Mouse (Mus musculus) liver, adult 2 months (tissue): Measurements from ENCODE around the gene Gm2a. TPM values are rescaled to one million over a fixed set of nuclear protein-coding genes. Genes with fewer than 3 reads are reported as not detected.

Source experiments
- DNase-seq: peaks from one replicate; pipeline ENCODE4 v3.0.0-alpha.2; 2011; ENCODE audit warnings: low read depth, low spot score; ENCODE audit errors: extremely low read depth
- H3K27ac ChIP-seq: fragments of 200-500 bp; replicated peaks from 2 replicates; pipeline ENCODE4 v1.5.1; 2012; ENCODE audit warnings: low read depth, mild to moderate bottlenecking, control low read depth, inconsistent platforms, low read length; ENCODE audit not compliant: insufficient read depth
- H3K27me3 ChIP-seq: fragments of 200-500 bp; 2 replicates; pipeline ENCODE4 v1.6.1; 2012; ENCODE audit warnings: mild to moderate bottlenecking, moderate library complexity, low read length, inconsistent platforms; ENCODE audit not compliant: control insufficient read depth, insufficient read depth
- H3K36me3 ChIP-seq: fragments of 200-500 bp; 2 replicates; pipeline ENCODE4 v1.6.1; 2012; ENCODE audit warnings: low read length, inconsistent platforms; ENCODE audit not compliant: control insufficient read depth, insufficient read depth
- H3K4me1 ChIP-seq: fragments of 200-500 bp; 2 replicates; pipeline ENCODE4 v1.6.1; 2011; ENCODE audit warnings: low read length; ENCODE audit not compliant: control insufficient read depth, insufficient read depth
- H3K4me3 ChIP-seq: fragments of 200-500 bp; 2 replicates; pipeline ENCODE4 v1.5.1; 2011; ENCODE audit warnings: low read depth, mild to moderate bottlenecking, control low read depth, low read length, moderate library complexity; ENCODE audit not compliant: insufficient read depth
- H3K79me2 ChIP-seq: fragments of 200-500 bp; 2 replicates; pipeline ENCODE4 v1.6.1; 2012; ENCODE audit warnings: inconsistent platforms, mild to moderate bottlenecking, low read length, moderate library complexity; ENCODE audit not compliant: control insufficient read depth, insufficient read depth
- H3K9ac ChIP-seq: fragments of 200-500 bp; 2 replicates; pipeline ENCODE4 v1.6.1; 2012; ENCODE audit warnings: low read depth, mild to moderate bottlenecking, control low read depth, inconsistent platforms, low read length
- CTCF ChIP-seq: fragments of 200-500 bp; IDR thresholded peaks from 2 replicates; pipeline ENCODE4 v1.5.1; 2011; ENCODE audit warnings: low read depth, low read length, control low read depth
- POLR2A ChIP-seq: fragments of 200-500 bp; IDR thresholded peaks from 2 replicates; pipeline ENCODE4 v1.6.1; 2011; ENCODE audit warnings: low read length, control low read depth; ENCODE audit not compliant: insufficient read depth; ENCODE audit errors: extremely low read depth
- WGBS: fragments of 180-500 bp; shearing (Covaris S2); methylation state at CpG from one replicate; pipeline ENCODE4 v1.1.7; 2018; 5-methylcytosine and 5-hydroxymethylcytosine counted together
- polyA plus RNA-seq: library from polyadenylated mRNA; depleted of rRNA; stranded (reverse); fragments of >200 nt; gene quantifications from 2 replicates; pipeline ENCODE4 v1.2.3, GENCODE M21; 2012
- total RNA-seq: library from RNA; depleted of rRNA; stranded (reverse); fragments of >200 nt; gene quantifications from 2 replicates; pipeline ENCODE4 v1.2.3, GENCODE M21; 2014

The Gm2a gene
- total and polyA plus RNA-seq, 2 experiments = 41.1 to 73.6 TPM

DNA sequence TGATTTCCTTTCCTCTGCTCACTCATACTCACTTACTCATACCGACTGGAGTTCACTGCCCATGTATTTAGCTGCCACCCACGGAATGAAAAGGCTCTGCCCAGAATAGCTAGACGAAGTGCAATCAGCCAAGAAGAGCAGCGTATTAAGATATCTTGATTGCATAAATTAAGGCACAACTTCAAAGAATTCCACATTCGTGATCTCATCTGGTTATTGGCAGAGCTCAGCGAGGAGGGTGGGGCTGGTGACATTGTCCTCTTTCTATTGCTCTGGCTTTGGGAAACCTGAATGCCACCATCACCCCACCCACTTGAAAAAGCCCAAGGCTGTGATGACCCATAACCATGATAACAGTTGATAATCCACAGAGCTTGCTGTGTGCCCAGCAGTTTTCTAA is 30.0 kb downstream of the Gm2a start:
- no peak for DNase-seq
- Histone ChIP-seq H3K4me3 (no peak overlapping the region), H3K4me1 (no peaks in the 10 kb centered on the region), H3K27ac (no peak overlapping the region), H3K79me2 (no peaks in the 10 kb centered on the region), H3K36me3 (no peaks in the 10 kb centered on the region), H3K9ac (no peak overlapping the region), H3K27me3 (no peaks in the 10 kb centered on the region)
- TF ChIP-seq CTCF (no peak), POLR2A (no peak)
- 81% methylated on average over 6 of the region's 6 CpGs for WGBS

DNA sequence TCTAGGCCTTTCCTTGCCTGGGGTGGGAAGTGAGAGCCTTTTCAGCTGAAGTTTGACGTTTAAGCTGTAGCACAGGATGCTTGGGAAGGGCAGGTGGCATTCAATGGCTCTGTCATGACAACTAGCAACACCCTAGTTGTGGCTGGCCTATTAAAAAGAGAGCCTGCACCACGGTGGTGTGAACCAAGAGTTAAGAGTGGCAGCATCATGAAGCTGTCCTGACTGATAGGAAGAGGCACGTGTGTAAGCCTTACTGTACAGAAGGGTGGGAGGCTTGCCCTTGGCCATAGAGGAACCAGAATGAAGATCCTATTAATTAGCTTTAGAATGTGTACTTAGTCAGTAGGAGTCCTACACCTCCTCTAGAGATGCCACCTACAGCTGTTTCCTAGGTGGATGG is 30.5 kb downstream of the Gm2a start:
- Histone ChIP-seq H3K4me1 (no peaks in the 10 kb centered on the region), H3K9ac (no peak overlapping the region), H3K79me2 (no peaks in the 10 kb centered on the region), H3K4me3 (no peak overlapping the region), H3K27ac (no peak overlapping the region), H3K36me3 (no peaks in the 10 kb centered on the region), H3K27me3 (no peaks in the 10 kb centered on the region)
- 80% methylated on average over 3 of the region's 3 CpGs for WGBS
- no peak for TF ChIP-seq POLR2A
- TF ChIP-seq CTCF = no peak
- DNase-seq = no peak

- H3K27ac ChIP-seq = no peak overlapping the region
- no peak for TF ChIP-seq POLR2A
- no peak for TF ChIP-seq CTCF
- no peaks in the 10 kb centered on the region for H3K79me2 ChIP-seq
Measured at GRCm38 (mm10) chr11:55131077-55131742, 33.3 kb downstream of the Gm2a start.

DNA sequence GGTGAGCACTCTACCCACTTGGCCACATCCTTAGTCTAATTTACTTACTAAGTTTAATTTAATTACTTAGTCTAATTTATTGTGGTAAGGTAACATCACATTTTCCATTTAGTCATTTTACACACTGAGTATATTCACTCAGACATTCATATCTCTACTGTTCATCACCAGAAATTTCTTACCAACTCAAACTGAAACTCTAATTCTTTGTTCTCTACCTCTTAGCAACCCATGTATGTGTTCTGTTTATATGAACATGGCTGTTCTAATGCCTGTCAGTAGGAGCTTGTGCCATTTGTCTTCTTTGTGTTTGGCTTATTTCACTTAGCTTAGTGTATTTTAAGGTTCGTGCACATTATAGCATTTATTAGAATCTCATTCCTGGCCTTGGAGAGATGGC is 34.0 kb downstream of the Gm2a start:
- H3K27me3 ChIP-seq = no peaks in the 10 kb centered on the region
- no peaks in the 10 kb centered on the region for H3K36me3 ChIP-seq
- WGBS = 76% methylated on average over 1 of the region's 1 CpGs
- no peaks in the 10 kb centered on the region for H3K4me1 ChIP-seq
- no peak overlapping the region for H3K9ac ChIP-seq
- no peak overlapping the region for H3K27ac ChIP-seq
- no peak overlapping the region for H3K4me3 ChIP-seq
- no peak for DNase-seq
- no peaks in the 10 kb centered on the region for H3K79me2 ChIP-seq
- TF ChIP-seq CTCF (no peak), POLR2A (no peak)

More at GRCm38 (mm10) chr11:55131077-55131742, 33.3 kb downstream of the Gm2a start:
- no peak overlapping the region for H3K9ac ChIP-seq
- no peaks in the 10 kb centered on the region for H3K36me3 ChIP-seq
- no peaks in the 10 kb centered on the region for H3K4me1 ChIP-seq
- H3K4me3 ChIP-seq = no peak overlapping the region
- no peak for DNase-seq
- 82% methylated on average over 11 of the region's 11 CpGs for WGBS
- no peaks in the 10 kb centered on the region for H3K27me3 ChIP-seq

GRCm38 (mm10) chr11:55133204-55133603 is 35.3 kb downstream of the Gm2a start:
- H3K9ac ChIP-seq = no peak overlapping the region
- no peaks in the 10 kb centered on the region for H3K4me1 ChIP-seq
- DNase-seq = no peak
- H3K27ac ChIP-seq = no peak overlapping the region
- H3K27me3 ChIP-seq = no peaks in the 10 kb centered on the region
- H3K4me3 ChIP-seq = no peak overlapping the region
- 98% methylated on average over 1 of the region's 1 CpGs for WGBS
- H3K79me2 ChIP-seq = no peaks in the 10 kb centered on the region
- no peak for TF ChIP-seq POLR2A
- no peak for TF ChIP-seq CTCF
- no peaks in the 10 kb centered on the region for H3K36me3 ChIP-seq

DNA sequence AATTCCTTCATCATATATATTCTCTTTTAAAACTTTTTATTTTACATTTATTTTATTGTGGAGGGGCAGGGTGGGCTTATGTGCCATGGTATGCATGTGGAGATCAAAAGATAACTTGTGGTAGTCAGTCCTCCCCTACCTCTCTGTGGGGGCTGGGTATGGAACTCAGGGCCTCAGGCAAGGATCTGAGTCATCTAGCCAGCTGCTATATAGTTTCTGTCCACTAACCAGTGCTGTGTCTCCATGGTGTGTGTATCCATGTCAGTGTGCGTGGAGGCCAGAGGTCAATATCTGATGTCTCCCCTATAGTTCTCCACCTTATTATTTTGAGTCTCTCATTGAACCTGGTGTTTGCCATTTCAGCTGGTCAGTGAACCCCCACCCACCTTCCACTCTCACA is 36.5 kb downstream of the Gm2a start:
- TF ChIP-seq POLR2A (no peak), CTCF (no peak)
- Histone ChIP-seq H3K9ac (no peak overlapping the region), H3K79me2 (no peaks in the 10 kb centered on the region), H3K4me1 (no peaks in the 10 kb centered on the region), H3K27ac (no peak overlapping the region), H3K36me3 (no peaks in the 10 kb centered on the region), H3K27me3 (no peaks in the 10 kb centered on the region), H3K4me3 (no peak overlapping the region)
- no peak for DNase-seq
- 100% methylated on average over 1 of the region's 1 CpGs for WGBS
